Mouse (Mus musculus) kidney, adult 11 months (tissue): ENCODE measurements around the gene Iqcc.

Source experiments
- DNase-seq: peaks from one replicate; pipeline ENCODE4 v3.0.0; 2022

The Iqcc gene

GRCm38 (mm10) chr4:129576863-129577491, 41.9 kb downstream of the Iqcc start:
- peak; percentile 68 for DNase-seq

GRCm38 (mm10) chr4:129575171-129575844, 43.6 kb downstream of the Iqcc start:
- no peak for DNase-seq

GRCm38 (mm10) chr4:129573430-129573829, 45.5 kb downstream of the Iqcc start, which contains the start of gene Lck:
TSS of gene Lck (minus strand) at chr4:129573641.
- DNase-seq: no peak

GRCm38 (mm10) chr4:129573093-129573370, 45.9 kb downstream of the Iqcc start:
- DNase-seq: no peak

- no peak for DNase-seq
Observed at GRCm38 (mm10) chr4:129572236-129573092, 46.4 kb downstream of the Iqcc start.

- DNase-seq: no peak
Observed at GRCm38 (mm10) chr4:129571551-129572084, 47.3 kb downstream of the Iqcc start.

- DNase-seq: no peak
Observed at GRCm38 (mm10) chr4:129570028-129570427, 48.9 kb downstream of the Iqcc start.

- DNase-seq: no peak
Observed at GRCm38 (mm10) chr4:129568366-129568765, 50.5 kb downstream of the Iqcc start.

- no peak for DNase-seq
Observed at GRCm38 (mm10) chr4:129565139-129565538, 53.8 kb downstream of the Iqcc start.
